Mouse (Mus musculus): ENCODE results near the gene Csrp2.

The Csrp2 gene

DNA sequence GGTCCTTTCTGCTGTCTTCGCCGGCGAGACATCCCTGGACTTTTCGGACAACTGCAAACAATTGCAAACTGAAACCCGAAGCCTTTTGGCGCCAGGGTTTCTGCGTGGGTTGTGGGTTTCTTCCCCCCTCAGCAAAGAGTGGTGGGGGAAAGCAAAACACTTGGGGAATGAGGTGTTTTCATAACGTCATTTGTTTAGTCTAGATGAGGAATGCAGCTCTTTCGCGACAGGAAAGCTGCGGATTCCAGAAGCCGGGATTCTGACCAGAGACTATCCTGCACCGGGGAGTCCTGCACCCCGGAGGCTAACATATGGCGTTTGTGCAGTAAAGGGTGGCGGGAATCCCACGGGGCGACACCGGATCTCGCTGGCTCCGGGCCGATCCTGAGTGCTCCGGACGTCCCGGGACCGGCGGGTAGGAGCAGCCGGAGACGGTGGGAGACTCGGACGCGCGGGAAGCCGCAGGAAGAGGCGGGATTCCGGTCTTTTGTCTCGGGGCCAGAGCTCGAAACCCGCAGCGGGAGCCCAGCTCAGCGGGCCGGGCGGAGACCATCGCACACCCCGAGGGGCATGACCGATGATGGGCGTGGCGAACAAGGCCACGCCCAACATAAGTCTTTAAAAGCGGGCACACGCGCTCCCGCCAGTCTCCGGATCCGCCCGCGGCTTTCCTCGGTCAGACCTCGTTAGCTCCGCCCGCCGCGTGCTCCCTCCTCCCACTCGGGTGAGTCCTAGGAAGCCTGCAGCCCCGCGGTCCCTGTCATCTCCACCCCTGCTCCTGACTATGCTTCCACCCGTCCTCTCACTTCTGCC is at the start of gene Csrp2:
Gene Csrp2 (plus strand): TSS at position 259 of the 813 bp plus-strand sequence.
- peak; percentile 90 for DNase-seq

DNA sequence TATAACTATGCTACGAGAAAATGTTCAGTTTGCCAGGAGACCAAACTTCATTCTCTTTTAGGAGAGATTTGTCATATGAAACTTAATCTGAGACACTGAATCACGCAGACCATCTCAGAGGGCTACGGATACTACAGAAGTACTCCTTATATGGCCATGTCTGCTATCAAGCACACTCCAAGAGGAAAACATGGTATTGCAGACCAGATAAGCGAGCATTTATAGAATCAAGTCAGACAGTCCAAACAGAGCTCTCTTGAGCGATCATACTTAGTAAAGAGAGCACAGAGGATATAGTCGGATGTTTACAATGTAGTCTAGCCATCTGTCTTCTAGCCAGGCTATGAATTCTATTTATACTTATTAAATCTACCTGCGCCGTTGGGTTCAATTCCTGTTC is 44.7 kb upstream of the Csrp2 start:
- DNase-seq = no peak

DNA sequence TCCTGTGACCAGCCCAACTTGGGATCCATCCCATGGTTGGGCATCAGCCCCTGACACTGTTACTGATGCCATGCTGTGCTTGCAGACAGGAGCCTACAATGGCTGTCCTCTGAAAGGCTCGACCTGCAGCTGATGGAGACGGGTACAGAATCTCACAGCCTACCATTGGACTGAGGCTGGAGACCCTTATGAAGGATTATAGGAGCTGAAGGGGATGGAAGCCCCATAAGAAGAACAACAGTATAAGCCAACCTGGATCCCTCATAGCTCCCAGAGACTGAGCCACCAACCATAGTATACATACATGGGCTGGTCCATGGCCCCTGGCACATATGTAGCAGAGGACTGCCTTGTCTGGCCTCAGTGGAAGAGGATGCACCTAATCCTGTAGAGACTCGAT is 42.6 kb upstream of the Csrp2 start:
- no peak for DNase-seq

DNA sequence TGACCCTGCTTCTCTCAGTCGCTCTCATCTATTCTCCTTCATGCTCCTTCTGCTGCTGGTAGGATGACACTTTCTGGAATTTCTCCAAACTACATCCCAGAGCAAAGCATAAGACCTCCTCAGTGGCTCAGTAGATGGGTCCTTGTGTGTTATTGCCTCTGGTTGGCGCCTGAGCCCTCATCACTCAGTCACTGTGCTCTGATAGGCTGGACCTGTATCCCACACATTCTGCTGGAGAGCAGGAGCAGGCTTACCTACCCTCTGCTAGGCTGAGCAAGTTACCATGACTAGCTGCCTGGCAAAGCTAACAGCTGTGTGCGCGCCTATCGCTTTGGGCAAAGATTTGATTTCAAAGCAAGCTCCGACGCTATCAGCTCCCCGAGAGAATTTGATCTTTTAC is 41.7 kb upstream of the Csrp2 start:
- DNase-seq = no peak

DNA sequence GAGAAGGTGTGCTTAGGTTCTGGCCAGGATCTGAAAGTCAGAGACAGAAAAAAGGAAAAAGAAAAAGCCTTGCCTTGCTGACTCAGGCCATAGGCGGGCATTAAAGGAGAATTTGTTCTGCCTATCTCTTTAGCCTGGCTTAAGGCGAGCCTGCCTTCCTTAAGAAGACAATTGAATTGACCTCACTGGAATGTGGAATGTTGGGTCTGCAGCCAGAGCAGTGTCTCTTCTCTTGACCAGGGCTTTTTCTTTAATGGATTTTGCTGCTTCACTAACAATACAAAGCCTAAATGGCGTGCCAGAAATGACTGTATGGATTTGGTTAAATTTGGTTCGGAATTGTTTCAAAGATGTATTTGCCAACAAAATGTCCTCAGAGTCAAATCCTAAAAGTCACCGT is 40.9 kb upstream of the Csrp2 start:
- no peak for DNase-seq

DNA sequence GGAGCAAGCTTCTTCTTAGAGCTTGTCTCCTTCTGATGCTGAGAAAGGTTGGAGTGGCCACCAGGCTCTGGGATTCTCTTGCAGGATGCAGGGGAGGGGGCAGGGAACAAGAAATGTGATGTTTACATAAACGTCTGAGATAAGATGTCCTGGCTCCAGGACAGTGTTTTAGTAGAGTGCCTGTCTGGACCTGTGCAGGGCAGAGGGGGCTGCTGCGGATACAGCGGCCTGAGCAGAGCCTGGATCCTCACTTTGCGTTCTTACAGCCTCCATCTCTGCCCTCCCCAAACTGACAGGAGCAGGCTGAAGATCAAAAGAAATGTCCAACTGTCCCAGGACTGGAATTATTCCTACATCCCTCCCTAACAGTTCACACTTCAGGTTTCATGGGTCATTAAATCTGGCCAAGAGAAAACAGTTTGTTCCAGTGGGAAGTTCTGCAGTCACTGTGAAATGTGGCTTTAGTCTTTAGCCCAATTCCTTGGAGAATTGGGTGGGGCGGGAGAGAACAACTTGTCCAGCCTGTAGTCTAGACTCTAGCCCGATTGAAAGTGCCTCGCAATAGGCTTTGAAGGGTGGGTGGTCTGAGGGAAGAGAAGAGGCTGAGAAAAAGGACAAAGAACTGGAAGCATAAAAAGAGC is 40.0 kb upstream of the Csrp2 start:
- DNase-seq = no peak

DNA sequence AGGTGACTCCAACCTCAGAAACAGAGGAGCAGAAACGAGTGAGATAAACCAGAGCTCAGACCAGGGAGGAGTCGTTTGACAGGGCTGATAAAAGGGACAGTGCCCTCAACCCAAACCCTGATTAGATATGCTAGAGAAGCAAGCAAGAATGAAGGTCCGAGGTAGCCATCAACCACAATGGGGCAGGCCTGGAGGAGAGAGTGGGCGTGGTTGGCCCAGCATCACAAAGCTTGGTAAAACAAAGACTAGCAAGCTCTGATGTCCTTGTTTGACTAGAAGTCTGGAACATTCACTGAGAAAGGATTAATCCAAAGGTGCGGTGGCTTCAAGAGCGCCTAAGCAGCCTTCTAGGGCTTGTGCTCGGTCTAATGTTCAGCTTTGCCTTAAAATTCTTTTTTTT is 38.2 kb upstream of the Csrp2 start:
- DNase-seq = no peak

DNA sequence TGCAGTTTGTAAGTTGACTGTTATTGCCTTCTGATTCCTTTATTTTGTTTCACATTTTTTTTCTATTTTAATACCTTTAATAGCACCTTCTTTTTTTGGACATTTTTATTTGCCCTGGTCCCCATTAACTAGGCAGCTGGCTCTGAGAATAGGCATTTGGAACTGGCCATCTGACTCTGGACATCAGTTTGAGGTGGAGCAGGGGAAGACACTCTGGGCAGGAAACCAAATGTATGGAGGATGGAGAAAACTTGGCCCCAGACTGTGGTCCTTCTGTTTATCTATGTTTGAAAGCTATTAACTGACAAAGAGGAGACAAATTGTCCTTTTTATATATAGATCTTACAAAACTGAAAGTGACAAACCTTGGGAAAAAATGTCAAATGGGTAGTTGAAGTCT is 36.9 kb upstream of the Csrp2 start:
- no peak for DNase-seq

DNA sequence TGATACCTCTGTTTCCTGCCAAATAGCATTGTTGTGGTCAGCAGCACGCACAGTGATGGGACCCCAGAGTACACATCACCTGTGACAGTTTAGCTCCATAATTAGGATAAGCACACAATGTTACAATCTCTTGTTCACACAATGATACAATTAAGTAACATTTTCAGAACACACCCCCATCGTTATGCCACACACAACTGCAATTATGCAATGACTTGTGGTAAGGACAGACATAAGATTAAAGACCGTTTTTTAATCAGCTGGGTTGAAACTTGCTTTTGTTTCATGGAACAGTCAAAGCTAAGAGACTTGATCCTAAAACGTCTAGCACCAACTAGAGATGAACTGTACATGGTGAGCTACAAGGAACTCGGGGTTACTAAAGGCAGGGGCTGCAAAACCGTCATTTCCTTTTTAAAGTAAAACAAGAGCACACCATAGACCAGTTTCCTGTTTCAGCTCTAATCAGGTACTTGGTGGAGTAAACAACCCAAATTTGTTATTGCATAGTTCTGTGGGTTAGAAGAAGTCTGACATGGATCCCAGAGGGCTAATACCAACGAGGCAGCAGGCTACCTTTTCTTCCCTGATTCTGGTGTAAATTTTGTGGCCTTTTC is 28.8 kb upstream of the Csrp2 start:
- no peak for DNase-seq

DNA sequence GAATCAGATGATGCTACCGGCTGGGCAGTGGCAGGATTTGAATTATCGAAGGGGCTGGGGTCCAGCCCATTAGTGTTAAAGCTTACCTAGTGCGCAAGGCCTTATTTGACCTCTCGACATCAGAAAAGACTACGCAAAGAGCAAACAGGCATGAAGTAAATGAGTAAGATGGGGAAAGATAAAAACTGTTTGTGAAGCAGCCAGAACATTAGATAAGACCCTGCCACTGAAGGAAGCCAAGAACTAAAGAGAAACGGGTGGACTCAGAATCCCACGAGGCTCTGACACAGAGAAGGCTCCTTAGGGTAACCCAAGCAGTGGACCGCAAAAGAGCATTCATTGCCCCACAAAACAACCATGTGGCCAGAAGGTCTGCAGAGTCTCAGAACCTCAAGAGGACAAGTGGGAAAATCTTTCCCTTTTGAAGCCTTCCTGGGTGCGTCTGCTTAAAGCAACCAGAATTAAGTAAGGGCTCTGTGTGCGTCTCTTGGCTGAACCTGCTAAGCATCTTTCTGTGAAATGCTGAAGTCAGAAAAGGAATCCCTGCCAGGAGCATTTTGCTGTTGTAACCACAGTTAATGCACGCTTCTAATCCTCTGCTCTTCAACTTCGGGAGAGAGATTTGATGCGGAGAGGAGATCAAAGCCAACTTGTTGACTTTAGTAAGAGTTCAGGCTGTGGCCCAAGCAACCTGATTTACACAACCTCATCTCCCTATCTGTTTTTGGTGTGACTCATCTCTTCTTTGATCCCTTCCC is 19.7 kb upstream of the Csrp2 start:
- DNase-seq = no peak

DNA sequence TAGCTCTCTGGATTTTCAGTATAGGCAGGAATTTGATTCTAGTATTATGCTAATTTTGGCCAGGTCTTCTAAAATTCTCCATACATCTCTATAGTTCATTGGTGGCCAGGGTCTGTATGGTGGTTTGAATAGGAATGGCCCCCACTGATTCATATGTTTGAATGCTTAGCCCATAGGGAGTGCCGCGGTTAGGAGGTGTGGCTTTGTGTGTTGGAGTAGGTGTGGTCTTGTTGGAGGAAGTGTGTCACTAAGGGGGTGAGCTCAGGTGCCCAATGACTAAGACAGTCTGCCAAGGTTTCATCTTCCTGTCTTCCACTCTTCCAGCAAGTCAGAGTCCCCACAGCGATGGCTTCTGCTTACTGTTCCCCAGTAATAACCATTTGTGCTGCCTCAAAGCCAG is 15.7 kb upstream of the Csrp2 start:
- no peak for DNase-seq

DNA sequence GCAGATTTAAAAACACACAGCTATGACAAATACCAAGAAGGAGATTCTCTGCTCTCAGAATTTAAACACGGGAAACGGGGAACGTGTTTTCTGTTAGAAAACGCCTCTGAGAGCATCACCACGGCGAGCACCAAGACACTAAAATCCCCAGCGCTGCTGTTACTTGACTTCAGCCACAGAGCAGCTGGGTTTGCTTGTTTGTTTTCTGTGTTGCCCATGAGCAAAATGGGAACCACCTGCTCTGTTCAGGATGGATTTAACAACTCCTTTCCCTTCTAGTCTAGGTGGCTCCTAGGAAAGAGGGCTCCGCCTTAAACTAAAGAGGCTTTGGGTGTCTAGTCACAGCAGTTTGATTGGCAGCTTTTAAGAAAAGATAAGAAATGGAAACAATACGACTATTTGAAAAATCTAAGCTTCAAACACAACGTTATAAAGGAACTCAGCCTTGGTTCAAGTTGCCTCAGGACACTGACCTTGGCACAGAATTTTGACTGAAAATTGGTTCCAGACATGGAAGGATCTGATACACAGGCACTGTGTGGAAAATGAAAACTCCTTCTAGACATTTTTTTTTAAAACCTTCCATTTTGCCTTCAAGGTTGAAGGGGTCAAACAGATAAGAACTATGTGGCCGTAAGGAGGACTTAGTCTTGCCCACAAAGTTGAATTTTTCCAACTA is 2.8 kb upstream of the Csrp2 start:
- no peak for DNase-seq

DNA sequence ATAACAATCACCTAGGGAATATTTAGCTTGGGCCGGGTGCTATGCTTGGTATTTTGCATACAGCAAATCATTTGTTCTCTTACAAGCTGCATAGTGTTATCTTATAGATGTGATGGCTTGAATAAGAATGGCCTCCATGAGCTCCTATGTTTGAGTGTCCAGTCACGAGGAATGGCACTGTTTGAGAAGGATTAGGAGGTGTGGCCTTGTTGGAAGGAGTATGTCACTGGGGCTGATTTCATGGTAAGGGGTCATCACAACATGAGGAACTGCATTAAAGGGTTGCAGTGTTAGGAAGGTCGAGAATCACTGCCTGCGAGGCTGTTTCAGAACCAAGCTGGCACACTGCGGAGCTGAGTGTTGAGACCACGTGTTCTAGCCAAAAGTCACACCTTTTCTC is 2.1 kb upstream of the Csrp2 start:
- no peak for DNase-seq

DNA sequence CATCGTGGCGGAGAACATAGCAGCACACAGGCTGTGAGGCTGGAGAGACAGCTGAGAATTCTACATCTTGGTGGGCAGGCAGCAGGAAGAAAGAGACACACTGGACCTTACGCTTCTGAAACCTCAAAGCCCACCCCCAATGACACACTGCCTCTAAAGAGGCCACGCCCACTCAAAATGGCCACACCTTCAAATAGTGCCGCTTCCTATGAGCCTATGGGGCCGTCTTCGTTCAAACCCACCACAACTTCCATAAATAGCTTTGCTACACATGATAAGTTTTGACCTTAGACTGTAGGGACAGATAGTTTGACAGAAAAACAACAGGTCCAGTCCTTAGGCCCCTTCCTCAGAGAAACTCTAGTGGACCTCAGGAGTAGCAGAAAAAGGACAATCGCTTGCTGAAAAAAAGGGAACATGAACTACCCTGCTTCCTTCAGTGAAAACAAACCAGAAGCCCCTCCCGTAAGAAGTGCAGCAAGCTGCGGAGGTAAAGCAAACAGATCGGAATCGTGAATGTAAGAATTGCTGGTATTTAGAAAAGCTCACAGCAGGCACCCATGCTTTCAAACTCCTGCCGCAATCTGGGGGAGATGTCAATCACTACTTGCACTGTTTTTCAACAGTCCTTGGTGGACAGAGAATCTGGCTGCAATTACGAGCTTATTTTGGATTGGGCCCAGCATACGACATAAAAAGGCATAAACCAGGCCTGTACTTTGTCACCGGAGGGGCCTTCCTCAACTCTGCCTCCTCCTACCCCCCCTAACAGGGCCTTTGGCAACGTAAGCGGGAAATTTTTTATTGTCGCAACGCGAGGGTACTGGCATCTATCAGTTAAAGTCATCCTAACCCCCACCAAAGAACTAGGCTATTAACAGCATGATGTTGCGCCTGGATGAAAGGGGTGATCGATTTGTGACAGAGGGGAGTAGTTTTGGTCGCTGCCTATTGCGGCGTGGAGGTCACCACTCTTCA is 886 bp upstream of the Csrp2 start:
- DNase-seq = no peak

DNA sequence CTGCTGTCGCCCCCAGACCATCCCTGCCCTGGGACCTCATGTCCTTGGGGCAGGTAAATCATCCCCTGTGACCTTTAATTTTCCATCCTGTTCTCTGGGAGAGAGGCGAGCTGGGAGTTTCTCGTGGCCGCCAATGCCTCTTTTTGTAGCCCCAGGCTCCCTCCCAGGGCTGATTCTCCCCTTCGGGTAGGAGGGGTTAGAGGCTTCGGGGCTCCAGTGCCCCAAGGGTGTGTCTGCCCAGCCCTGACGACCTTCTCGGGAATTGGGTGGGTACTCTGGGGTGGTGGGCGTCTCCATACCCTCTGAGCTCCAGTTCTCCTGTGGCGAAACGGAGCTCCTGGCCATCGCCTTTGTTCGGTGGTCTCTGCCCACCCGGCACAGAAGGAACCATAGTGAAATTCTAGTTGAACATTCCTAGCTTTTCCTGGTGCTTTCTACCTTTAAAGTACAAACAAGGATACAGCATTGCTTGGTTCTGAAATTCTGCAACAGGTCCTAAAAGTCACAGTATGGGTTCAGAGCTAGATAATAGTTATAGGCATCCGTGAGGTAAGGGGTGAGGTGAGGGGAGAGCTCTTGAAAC is 870 bp downstream of the Csrp2 start:
- no peak for DNase-seq

DNA sequence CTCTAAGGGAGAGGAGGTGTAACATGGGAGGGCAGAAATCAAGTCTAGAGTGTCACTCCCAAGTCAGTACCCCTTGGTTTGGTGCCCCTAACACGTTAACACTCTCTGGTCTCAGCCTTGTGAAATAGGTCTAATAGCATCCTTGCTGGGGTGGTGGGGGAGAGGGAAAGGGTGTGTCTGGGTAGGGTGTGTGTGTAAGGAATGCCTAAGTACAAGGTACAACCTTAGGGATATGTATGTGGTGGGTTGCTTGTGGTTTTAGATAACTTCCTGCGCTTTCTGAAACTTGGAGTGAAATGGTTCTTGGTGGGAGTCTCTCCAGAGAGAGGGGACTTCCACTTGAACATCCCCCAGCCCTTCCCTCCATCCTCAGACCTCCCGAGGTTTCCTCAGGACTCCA is 2.3 kb downstream of the Csrp2 start:
- no peak for DNase-seq

DNA sequence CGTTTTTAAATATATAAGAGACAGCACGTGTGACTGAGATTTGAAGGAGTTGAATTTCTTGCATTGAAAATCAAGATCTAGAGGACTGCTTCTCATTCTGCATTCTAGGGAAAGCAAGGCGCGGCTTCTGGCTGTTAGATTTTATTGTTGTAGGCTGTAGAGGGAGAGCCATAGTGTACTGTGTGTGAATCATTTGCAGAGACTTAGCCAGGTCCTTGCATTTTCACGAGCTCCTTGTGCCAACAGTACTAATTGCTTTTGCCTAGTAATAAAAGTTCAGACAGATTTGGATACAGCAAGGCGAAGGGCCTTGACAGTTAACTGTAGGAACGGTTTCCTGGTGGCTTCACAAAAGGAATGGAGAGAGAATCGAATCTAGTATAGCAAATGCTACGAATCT is 3.0 kb downstream of the Csrp2 start:
- no peak for DNase-seq

DNA sequence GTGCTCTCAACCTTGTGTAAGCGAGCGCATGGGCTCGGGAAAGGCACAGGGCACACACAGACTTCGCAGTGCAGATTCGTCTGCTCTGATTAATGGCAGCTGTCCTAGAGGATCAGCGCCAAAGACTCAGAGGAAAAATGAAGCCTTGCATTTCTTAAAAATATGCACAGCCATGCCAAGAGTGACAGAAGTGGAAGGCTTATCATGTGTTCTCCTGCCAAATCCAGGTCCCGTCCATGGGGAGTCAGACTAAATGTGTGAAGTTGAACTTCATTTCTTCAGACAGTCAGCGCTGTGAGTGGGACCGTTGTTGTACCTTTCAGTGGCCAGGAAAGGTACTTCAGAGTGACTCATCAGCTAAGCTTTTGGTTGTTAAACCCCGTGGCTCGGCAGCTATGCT is 7.9 kb downstream of the Csrp2 start:
- no peak for DNase-seq

DNA sequence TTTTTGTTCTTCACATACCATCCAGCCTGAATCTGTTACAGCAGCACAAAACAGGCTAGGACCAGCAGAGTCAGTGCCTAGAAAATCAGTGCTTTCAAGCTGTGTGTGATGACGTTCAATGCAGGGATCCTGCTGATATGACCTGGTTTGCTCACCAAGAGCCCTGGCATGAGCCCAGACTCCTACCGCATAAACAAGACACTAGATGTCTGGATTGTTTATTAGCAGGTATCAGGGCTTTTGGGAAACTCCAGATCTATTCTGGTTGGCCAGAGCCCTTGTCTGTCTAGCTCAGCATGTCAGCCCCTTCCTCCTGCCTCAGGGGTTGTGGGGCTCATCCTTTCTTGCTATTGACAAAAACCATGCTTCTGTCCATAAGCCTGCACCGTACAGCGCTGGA is 10.2 kb downstream of the Csrp2 start:
- DNase-seq = no peak

DNA sequence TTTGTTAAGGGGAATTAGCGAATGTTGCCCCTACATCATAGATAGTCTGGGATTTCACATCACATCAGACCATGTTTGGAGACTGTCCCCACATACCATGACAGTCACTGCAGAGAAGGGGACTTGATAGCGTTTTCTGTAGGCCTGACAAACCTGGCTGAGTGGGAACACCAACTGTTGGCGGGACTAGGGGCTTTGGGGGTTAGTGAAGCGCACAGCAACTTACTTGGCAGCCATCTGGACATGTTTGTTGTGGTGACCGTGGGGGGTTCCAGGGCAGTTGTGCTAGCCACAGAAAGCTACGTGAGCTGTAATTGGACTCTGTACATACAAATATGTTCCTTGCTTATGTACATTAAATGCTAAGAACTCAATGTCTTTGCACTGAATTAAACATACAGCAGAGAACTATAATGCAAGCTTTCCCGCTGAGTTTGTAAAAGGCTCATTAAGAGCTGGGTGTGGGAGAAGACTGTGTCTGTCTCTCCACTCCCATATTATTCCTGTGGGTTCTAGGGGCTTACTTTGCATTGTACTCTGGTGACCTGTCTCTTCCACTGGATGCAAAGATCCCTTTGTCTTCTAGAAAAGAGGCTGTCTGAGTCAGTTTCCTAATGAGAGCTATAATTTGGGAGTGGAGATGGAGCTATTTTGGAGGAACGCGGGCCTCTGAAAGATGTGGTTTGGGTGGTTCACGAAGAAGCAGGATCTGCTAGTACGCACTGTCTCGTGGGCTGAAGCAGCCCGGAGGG is 11.7 kb downstream of the Csrp2 start:
- DNase-seq = no peak

Data from kidney, adult 11 months (tissue).